Mouse (Mus musculus): ENCODE results near the gene Cdc42ep1. TPM values are rescaled to one million over a fixed set of nuclear protein-coding genes. Genes with fewer than 3 reads are reported as not detected.

Gene Cdc42ep1
- polyA plus RNA-seq, 2 experiments: 24.3 to 25.2 TPM

DNA sequence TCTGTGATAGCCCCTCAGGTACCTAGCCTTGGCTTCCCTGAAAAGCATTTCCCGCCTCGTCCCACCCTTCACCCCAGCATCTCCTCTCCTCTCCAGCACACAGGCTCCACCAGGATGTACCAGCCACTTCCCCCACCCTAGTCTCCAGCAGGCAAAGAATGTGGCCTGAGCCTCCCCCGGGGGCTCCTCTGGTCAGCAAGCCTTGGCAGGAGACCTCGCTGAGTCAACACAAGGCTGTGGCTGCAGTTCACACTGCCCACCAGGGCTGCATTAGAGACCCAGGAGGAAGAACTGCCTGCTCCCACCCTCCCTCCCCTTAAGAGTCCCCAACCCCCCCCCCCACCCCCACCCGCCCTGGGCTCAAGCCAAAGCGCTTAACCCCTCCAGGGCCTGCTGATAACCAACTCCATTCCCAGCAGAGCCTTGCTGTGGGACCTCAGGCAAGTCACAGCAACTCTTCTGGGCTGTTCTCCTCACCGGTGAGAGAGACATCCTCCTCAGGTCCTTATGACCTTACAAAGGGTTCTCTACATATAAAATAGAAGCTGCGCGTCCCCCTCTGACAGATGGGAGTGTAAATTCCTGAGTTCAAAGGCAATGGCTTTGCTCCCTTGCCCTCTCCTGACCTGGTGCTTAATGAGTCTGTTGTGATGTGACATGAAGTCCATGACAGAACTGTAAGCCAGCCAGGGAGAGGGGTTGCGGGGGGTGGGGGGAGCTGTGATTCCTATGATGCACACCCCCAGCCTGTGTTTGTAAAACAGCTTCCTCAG lies 8.0 kb upstream of the Cdc42ep1 start:
- H3K4me1 ChIP-seq (ENCODE audit: control insufficient read depth, insufficient read depth, low read length): peaks cover 48% of the 10 kb centered on the region

GRCm38 (mm10) chr15:78835200-78836085 lies 7.0 kb upstream of the Cdc42ep1 start:
- Histone ChIP-seq H3K4me2 (replicated peaks; ENCODE audit: low read depth, low read length, severe bottlenecking) (no peak overlapping the region), H3K9ac (ENCODE audit: low read depth, low read length, severe bottlenecking) (no peak overlapping the region), H3K4me3 (replicated peaks; ENCODE audit: low read length) (no peak overlapping the region), H3K27me3 (ENCODE audit: control insufficient read depth, insufficient read depth, low read length) (no peaks in the 10 kb centered on the region), H3K9me3 (ENCODE audit: control insufficient read depth, low read length) (no peaks in the 10 kb centered on the region), H3K27ac (replicated peaks; ENCODE audit: low read depth, low read length) (peak overlapping the region; percentile 38; the same call in 1 of the 2 replicates), H3K4me1 (ENCODE audit: control insufficient read depth, insufficient read depth, low read length) (peaks cover 58% of the 10 kb centered on the region), H3K36me3 (ENCODE audit: control insufficient read depth, insufficient read depth, low read length) (no peaks in the 10 kb centered on the region)
- TF ChIP-seq POLR2A (IDR thresholded peaks at IDR 0.05; ENCODE audit: borderline replicate concordance, extremely low read depth, insufficient read depth, insufficient read length): no peak
- ATAC-seq (ENCODE audit: low FRiP score, low read depth): no peak
- no peak for DNase-seq (ENCODE audit: low spot score)
- 26% methylated on average over 10 of the region's 12 CpGs for WGBS

More for the DNA sequence above, 8.0 kb upstream of the Cdc42ep1 start:
- ATAC-seq (ENCODE audit: low FRiP score, low read depth) (no peak), DNase-seq (ENCODE audit: low spot score) (no peak)
- WGBS: 29% methylated on average over 10 of the region's 10 CpGs
- H3K9me3 ChIP-seq (ENCODE audit: control insufficient read depth, low read length): no peaks in the 10 kb centered on the region
- no peak overlapping the region for H3K4me3 ChIP-seq (replicated peaks; ENCODE audit: low read length)
- H3K27me3 ChIP-seq (ENCODE audit: control insufficient read depth, insufficient read depth, low read length): no peaks in the 10 kb centered on the region
- no peak overlapping the region for H3K4me2 ChIP-seq (replicated peaks; ENCODE audit: low read depth, low read length, severe bottlenecking)
- H3K9ac ChIP-seq (ENCODE audit: low read depth, low read length, severe bottlenecking): no peak overlapping the region
- no peaks in the 10 kb centered on the region for H3K36me3 ChIP-seq (ENCODE audit: control insufficient read depth, insufficient read depth, low read length)
- 0 out of 2 replicates have a peak overlapping the region, but pooled peaks have one; percentile 38 for H3K27ac ChIP-seq (replicated peaks; ENCODE audit: low read depth, low read length)
- no peak for TF ChIP-seq POLR2A (IDR thresholded peaks at IDR 0.05; ENCODE audit: borderline replicate concordance, extremely low read depth, insufficient read depth, insufficient read length)

DNA sequence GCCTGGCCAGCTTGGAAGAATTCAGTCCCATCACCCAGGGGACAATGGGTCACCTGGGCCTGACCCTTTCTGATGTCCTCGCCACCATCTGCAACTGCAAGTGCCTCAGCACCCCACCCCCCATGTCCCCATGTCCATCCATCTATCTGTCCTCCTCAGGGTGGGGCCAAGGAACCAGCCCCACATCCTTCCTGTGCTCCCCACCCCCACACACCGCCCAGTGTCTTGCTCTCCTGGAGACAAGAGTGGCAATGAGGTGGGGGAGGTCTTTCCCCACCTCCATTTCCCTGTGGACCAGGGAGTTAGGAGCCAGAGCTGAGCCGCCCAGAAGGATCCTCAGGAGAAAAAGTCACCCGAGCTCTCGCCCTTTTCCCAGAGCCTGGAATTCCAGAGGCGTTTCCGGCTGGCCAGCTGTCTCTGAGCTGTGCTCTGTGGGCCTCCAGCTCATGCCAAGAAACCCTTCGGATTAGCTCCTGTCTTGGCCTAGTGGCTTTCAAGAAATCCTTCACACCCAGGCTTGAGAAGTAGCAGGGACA lies 6.3 kb upstream of the Cdc42ep1 start:
- peaks cover 59% of the 10 kb centered on the region for H3K4me1 ChIP-seq (ENCODE audit: control insufficient read depth, insufficient read depth, low read length)
- 40% methylated on average over 8 of the region's 8 CpGs for WGBS
- ATAC-seq (ENCODE audit: low FRiP score, low read depth): no peak

DNA sequence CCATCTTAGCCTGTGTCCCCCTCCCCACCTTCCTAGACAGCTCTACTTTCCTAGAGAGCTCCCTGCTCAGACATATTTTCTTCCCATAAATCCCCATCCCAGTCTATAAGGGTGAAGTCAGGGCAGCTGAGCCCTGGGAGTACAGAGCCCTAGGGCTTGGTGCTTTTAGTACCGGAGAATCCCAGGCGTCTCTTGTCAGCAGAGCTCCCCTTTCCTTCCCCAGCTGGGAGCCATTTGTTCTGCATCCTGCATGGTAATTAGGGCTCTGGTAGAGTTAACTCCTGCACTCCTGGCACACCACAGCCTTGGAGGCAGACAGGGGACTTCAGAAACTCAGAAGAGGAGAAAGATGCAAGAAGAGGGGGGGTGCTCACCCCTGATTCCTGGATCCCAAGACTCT lies 2.7 kb upstream of the Cdc42ep1 start:
- Histone ChIP-seq H3K4me3 (replicated peaks; ENCODE audit: low read length) (no peak overlapping the region), H3K36me3 (ENCODE audit: control insufficient read depth, insufficient read depth, low read length) (no peaks in the 10 kb centered on the region), H3K27ac (replicated peaks; ENCODE audit: low read depth, low read length) (no peak overlapping the region), H3K9me3 (ENCODE audit: control insufficient read depth, low read length) (no peaks in the 10 kb centered on the region), H3K9ac (ENCODE audit: low read depth, low read length, severe bottlenecking) (no peak overlapping the region), H3K4me1 (ENCODE audit: control insufficient read depth, insufficient read depth, low read length) (peaks cover 46% of the 10 kb centered on the region), H3K27me3 (ENCODE audit: control insufficient read depth, insufficient read depth, low read length) (peaks cover 5% of the 10 kb centered on the region; the same call in 1 of the 2 replicates), H3K4me2 (replicated peaks; ENCODE audit: low read depth, low read length, severe bottlenecking) (no peak overlapping the region)
- no peak for TF ChIP-seq POLR2A (IDR thresholded peaks at IDR 0.05; ENCODE audit: borderline replicate concordance, extremely low read depth, insufficient read depth, insufficient read length)
- 7% methylated on average over 2 of the region's 2 CpGs for WGBS
- peak; percentile 32; the same call in 1 of the 2 replicates for ATAC-seq (ENCODE audit: low FRiP score, low read depth)
- DNase-seq (ENCODE audit: low spot score): peak; percentile 54

More for the DNA sequence above, 6.3 kb upstream of the Cdc42ep1 start:
- Histone ChIP-seq H3K27me3 (ENCODE audit: control insufficient read depth, insufficient read depth, low read length) (no peaks in the 10 kb centered on the region), H3K27ac (replicated peaks; ENCODE audit: low read depth, low read length) (peak overlapping the region; percentile 48; the same call in 1 of the 2 replicates), H3K9ac (ENCODE audit: low read depth, low read length, severe bottlenecking) (no peak overlapping the region), H3K4me2 (replicated peaks; ENCODE audit: low read depth, low read length, severe bottlenecking) (no peak overlapping the region), H3K9me3 (ENCODE audit: control insufficient read depth, low read length) (no peaks in the 10 kb centered on the region), H3K4me3 (replicated peaks; ENCODE audit: low read length) (no peak overlapping the region), H3K36me3 (ENCODE audit: control insufficient read depth, insufficient read depth, low read length) (no peaks in the 10 kb centered on the region)
- no peak for TF ChIP-seq POLR2A (IDR thresholded peaks at IDR 0.05; ENCODE audit: borderline replicate concordance, extremely low read depth, insufficient read depth, insufficient read length)
- no peak for DNase-seq (ENCODE audit: low spot score)

GRCm38 (mm10) chr15:78840241-78840640 lies 2.2 kb upstream of the Cdc42ep1 start:
- peaks cover 5% of the 10 kb centered on the region; the same call in 1 of the 2 replicates for H3K27me3 ChIP-seq (ENCODE audit: control insufficient read depth, insufficient read depth, low read length)
- WGBS: 41% methylated on average over 3 of the region's 3 CpGs
- H3K4me3 ChIP-seq (replicated peaks; ENCODE audit: low read length): no peak overlapping the region
- H3K9ac ChIP-seq (ENCODE audit: low read depth, low read length, severe bottlenecking): no peak overlapping the region
- no peak for TF ChIP-seq POLR2A (IDR thresholded peaks at IDR 0.05; ENCODE audit: borderline replicate concordance, extremely low read depth, insufficient read depth, insufficient read length)
- H3K36me3 ChIP-seq (ENCODE audit: control insufficient read depth, insufficient read depth, low read length): no peaks in the 10 kb centered on the region
- H3K9me3 ChIP-seq (ENCODE audit: control insufficient read depth, low read length): no peaks in the 10 kb centered on the region
- no peak overlapping the region for H3K4me2 ChIP-seq (replicated peaks; ENCODE audit: low read depth, low read length, severe bottlenecking)
- ATAC-seq (ENCODE audit: low FRiP score, low read depth) (no peak), DNase-seq (ENCODE audit: low spot score) (no peak)
- H3K4me1 ChIP-seq (ENCODE audit: control insufficient read depth, insufficient read depth, low read length): peaks cover 45% of the 10 kb centered on the region
- no peak overlapping the region for H3K27ac ChIP-seq (replicated peaks; ENCODE audit: low read depth, low read length)

Measured in limb, embryonic 14.5 days (tissue).